Mouse (Mus musculus): Measurements from ENCODE around the gene Ntmt1.

Ntmt1 gene

GRCm38 (mm10) chr2:30783346-30783745, 24.3 kb upstream of the Ntmt1 start:
- peak in 1 of 2 experiments; percentile 54 for DNase-seq (ENCODE audit: low spot score in 2 of 2)

GRCm38 (mm10) chr2:30784078-30784994, 23.3 kb upstream of the Ntmt1 start:
- DNase-seq (ENCODE audit: low spot score in 2 of 2), result peak; percentile 64 to 81

GRCm38 (mm10) chr2:30787466-30787865, 20.2 kb upstream of the Ntmt1 start:
- no peak for DNase-seq (ENCODE audit: low spot score in 2 of 2)

GRCm38 (mm10) chr2:30792061-30792460, 15.6 kb upstream of the Ntmt1 start:
- no peak for DNase-seq (ENCODE audit: low spot score in 2 of 2)

- DNase-seq (ENCODE audit: low spot score in 2 of 2), result peak; percentile 93 to 96
Observed at GRCm38 (mm10) chr2:30794179-30795108, 13.2 kb upstream of the Ntmt1 start.

- no peak for DNase-seq (ENCODE audit: low spot score in 2 of 2)
Observed at GRCm38 (mm10) chr2:30795271-30795888, 12.2 kb upstream of the Ntmt1 start.

GRCm38 (mm10) chr2:30795889-30796275, 11.7 kb upstream of the Ntmt1 start:
- DNase-seq (ENCODE audit: low spot score in 2 of 2), result no peak

GRCm38 (mm10) chr2:30796382-30796781, 11.2 kb upstream of the Ntmt1 start:
- peak; percentile 63 to 75 for DNase-seq (ENCODE audit: low spot score in 2 of 2)

- no peak for DNase-seq (ENCODE audit: low spot score in 2 of 2)
Observed at GRCm38 (mm10) chr2:30799456-30799855, 8.2 kb upstream of the Ntmt1 start.

- no peak for DNase-seq (ENCODE audit: low spot score in 2 of 2)
Observed at GRCm38 (mm10) chr2:30800671-30801066, 7.0 kb upstream of the Ntmt1 start.

GRCm38 (mm10) chr2:30801067-30801852, 6.4 kb upstream of the Ntmt1 start:
- no peak for DNase-seq (ENCODE audit: low spot score in 2 of 2)

- DNase-seq (ENCODE audit: low spot score in 2 of 2), result no peak
Observed at GRCm38 (mm10) chr2:30803604-30804003, 4.0 kb upstream of the Ntmt1 start, which contains the start of gene 1700001O22Rik. Gene 1700001O22Rik, minus strand, starts transcription at chr2:30803661.

- DNase-seq (ENCODE audit: low spot score in 2 of 2), result no peak
Observed at GRCm38 (mm10) chr2:30805983-30806382, 1.6 kb upstream of the Ntmt1 start.

- DNase-seq (ENCODE audit: low spot score in 2 of 2), result no peak
Observed at GRCm38 (mm10) chr2:30807147-30807647, 429 bp upstream of the Ntmt1 start.

- no peak for DNase-seq (ENCODE audit: low spot score in 2 of 2)
Observed at GRCm38 (mm10) chr2:30808296-30808655, 650 bp downstream of the Ntmt1 start.

- no peak for DNase-seq (ENCODE audit: low spot score in 2 of 2)
Observed at GRCm38 (mm10) chr2:30809503-30809902, 1.9 kb downstream of the Ntmt1 start.

- no peak for DNase-seq (ENCODE audit: low spot score in 2 of 2)
Observed at GRCm38 (mm10) chr2:30810573-30810972, 2.9 kb downstream of the Ntmt1 start.

- no peak for DNase-seq (ENCODE audit: low spot score in 2 of 2)
Observed at GRCm38 (mm10) chr2:30816383-30816782, 8.8 kb downstream of the Ntmt1 start.

GRCm38 (mm10) chr2:30819873-30820272, 12.2 kb downstream of the Ntmt1 start:
- DNase-seq (ENCODE audit: low spot score in 2 of 2), result no peak

- no peak for DNase-seq (ENCODE audit: low spot score in 2 of 2)
Observed at GRCm38 (mm10) chr2:30821073-30821472, 13.4 kb downstream of the Ntmt1 start.

- DNase-seq (ENCODE audit: low spot score in 2 of 2), result no peak
Observed at GRCm38 (mm10) chr2:30822460-30822859, 14.8 kb downstream of the Ntmt1 start.

All from urinary bladder, postnatal 4 days (tissue).